18 mouse cellular contexts compared by ENCODE assay signal in the genomic region with DNA sequence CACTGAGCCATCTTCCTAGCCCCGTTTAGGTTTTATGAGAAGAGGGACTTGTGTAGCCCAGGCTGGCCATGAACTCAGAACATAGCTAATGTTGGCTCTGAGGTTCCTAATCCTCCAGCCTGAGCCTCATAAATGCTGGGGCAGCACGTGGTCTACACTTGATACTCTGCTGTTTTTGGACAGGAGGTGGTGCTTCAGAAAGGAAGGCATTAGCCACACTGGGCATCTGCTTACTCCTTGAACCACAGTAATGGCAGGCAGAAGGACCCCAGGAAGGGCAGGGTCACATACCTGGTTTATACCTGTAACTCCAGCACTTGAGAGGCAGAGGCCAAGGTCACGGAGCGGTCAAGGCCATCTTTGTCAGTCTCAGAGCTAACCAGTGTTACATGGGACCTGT. TPM values are rescaled to one million over a fixed set of nuclear protein-coding genes. Genes with fewer than 3 reads are reported as not detected.
DNase-seq lines count a peak whose midpoint lies in the region; TF ChIP-seq lines count a peak whose summit lies in the region.
"Had no signal": no experiment of that assay in that cellular context is flagged by ENCODE, and none has a peak within 500 bp of the region (broad histone marks: within the 10 kb centered on the region; RNA-seq: fewer than 3 reads in every experiment).

No protein-coding gene starts in this region.

- peak overlapping the region; percentile 72 for H3K27ac ChIP-seq in gastrocnemius, adult 2 months
- H3K27ac ChIP-seq in kidney, adult 2 months (ENCODE audit: insufficient read depth, low read depth, low read length): peak overlapping the region; percentile 98
- peak overlapping the region; percentile 5; the same call in 1 of the 2 replicates for H3K27ac ChIP-seq in limb, embryonic 10.5 days
- H3K27ac ChIP-seq: layer of hippocampus, adult 2 months; liver, embryonic 13.5 days; midbrain, embryonic 12.5 days; neural tube, embryonic 12.5 days had no signal

- H3K36me3 ChIP-seq in kidney, adult 2 months (ENCODE audit: control insufficient read depth, insufficient read depth, low read length): no peaks in the 10 kb centered on the region
- no peaks in the 10 kb centered on the region for H3K36me3 ChIP-seq in E14TG2a.4 (ENCODE audit: insufficient read depth, low read length)
- no peaks in the 10 kb centered on the region for H3K36me3 ChIP-seq in limb, embryonic 10.5 days
- H3K36me3 ChIP-seq: liver, embryonic 13.5 days; midbrain, embryonic 12.5 days; neural tube, embryonic 12.5 days had no signal

- no peak for TF ChIP-seq CTCF in gastrocnemius, adult 2 months (IDR thresholded peaks at IDR 0.05)
- no peak for TF ChIP-seq CTCF in kidney, adult 2 months (conservative IDR thresholded peaks at IDR 0.05; ENCODE audit: insufficient read depth, insufficient read length, low read depth, low read length)
- no peak for TF ChIP-seq CTCF in E14TG2a.4 (conservative IDR thresholded peaks at IDR 0.05; ENCODE audit: low read length)

- intact Hi-C loops in gastrocnemius, adult 2 months (cut with DNase I): no loop called here

- peaks cover 12% of the 10 kb centered on the region; the same call in 1 of the 2 replicates for H3K4me1 ChIP-seq in kidney, adult 2 months (ENCODE audit: control insufficient read depth, insufficient read depth, low read length)
- H3K4me1 ChIP-seq in E14TG2a.4 (replicated peaks; ENCODE audit: low read depth, low read length): peaks cover 41% of the 10 kb centered on the region
- H3K4me1 ChIP-seq in limb, embryonic 10.5 days: peaks cover 15% of the 10 kb centered on the region; the same call in 1 of the 2 replicates

- DNase-seq in gastrocnemius, adult 2 months: no peak
- DNase-seq in gastrocnemius, adult 8-10 months (ENCODE audit: low spot score in 2 of 2): no peak
- DNase-seq in kidney, adult 2 months: no peak
- no peak for DNase-seq in kidney, postnatal 36 days
- no peak for DNase-seq in limb, embryonic 10.5 days (ENCODE audit: low spot score)
- DNase-seq in left cerebral cortex, adult 18-20 months (ENCODE audit: low spot score in 2 of 2): no peak
- DNase-seq in layer of hippocampus, postnatal 10 days (ENCODE audit: low spot score in 2 of 2): no peak
- DNase-seq: cerebellum, adult 18-20 months; heart, postnatal 14 days; liver, embryonic 13.5 days; right cerebral cortex, adult 18-20 months had no signal

- no peaks in the 10 kb centered on the region for H3K27me3 ChIP-seq in kidney, adult 2 months (replicated peaks; ENCODE audit: control insufficient read depth, insufficient read depth, low read length)
- no peaks in the 10 kb centered on the region for H3K27me3 ChIP-seq in E14TG2a.4 (ENCODE audit: insufficient read depth, low read length)
- 0 out of 2 replicates have a peak, but pooled peaks cover 11% of the 10 kb centered on the region for H3K27me3 ChIP-seq in limb, embryonic 10.5 days (ENCODE audit: low read depth, poor library complexity, severe bottlenecking)
- H3K27me3 ChIP-seq: CH12.LX; neural tube, embryonic 12.5 days; Patski had no signal

- WGBS in kidney, adult 2 months: 70% methylated on average over 4 of the region's 4 CpGs
- WGBS in limb, embryonic 10.5 days: 79% methylated on average over 4 of the region's 4 CpGs

- H3K9me3 ChIP-seq in E14TG2a.4 (ENCODE audit: low read length): peaks cover 7% of the 10 kb centered on the region; the same call in 1 of the 2 replicates
- H3K9me3 ChIP-seq in limb, embryonic 10.5 days (replicated peaks): no peaks in the 10 kb centered on the region; the same call in 1 of the 2 replicates
- H3K9me3 ChIP-seq: liver, embryonic 13.5 days; midbrain, embryonic 12.5 days; neural tube, embryonic 12.5 days had no signal

- no peak overlapping the region for H3K4me3 ChIP-seq in gastrocnemius, adult 2 months
- H3K4me3 ChIP-seq in kidney, adult 2 months (ENCODE audit: insufficient read depth, low read depth, low read length): no peak overlapping the region
- 0 out of 2 replicates have a peak overlapping the region, but pooled peaks have one; percentile 27 for H3K4me3 ChIP-seq in E14TG2a.4 (replicated peaks; ENCODE audit: low read length)
- no peak overlapping the region for H3K4me3 ChIP-seq in limb, embryonic 10.5 days
- H3K4me3 ChIP-seq: layer of hippocampus, adult 2 months; liver, embryonic 13.5 days; midbrain, embryonic 12.5 days; neural tube, embryonic 12.5 days had no signal

- no peak for TF ChIP-seq POLR2A in kidney, adult 2 months (IDR thresholded peaks at IDR 0.05; ENCODE audit: low read depth, low read length)

RNA-seq across cellular contexts. Expression of a gene that starts 11.1 kb away (rescaled TPM):
- total RNA-seq in gastrocnemius, adult 2 months (2021): 1 to 10 TPM; 7.1 to 7.7 TPM
- 1 to 10 TPM; 5.7 to 7.8 (median 6.8) TPM for total RNA-seq in gastrocnemius, adult 8-10 months (2022)
- 128 and 146 TPM in 2 replicates for polyA plus RNA-seq in kidney, adult 2 months (2012; rRNA removed)
- 133 and 138 TPM in 2 replicates for polyA plus RNA-seq in limb, embryonic 10.5 days (2016; fragmentation: Nextera tagmentation; extraction: Ambion mirVana)
- total RNA-seq in left cerebral cortex, adult 18-20 months (2021): 10 to 100 TPM; 65.4 to 66.8 TPM
- 100 to 1,000 TPM; 234 TPM for total RNA-seq in layer of hippocampus, postnatal 10 days (2021)

RNA-seq across cellular contexts. Expression of a gene that starts 36.3 kb away (rescaled TPM):
- 1 to 10 TPM in 1 of 2 experiments, under 1 TPM in 1; 0.31 to 1.2 TPM for total RNA-seq in gastrocnemius, adult 2 months (2021)
- total RNA-seq in gastrocnemius, adult 8-10 months (2022): under 1 TPM in 3 of 4 experiments, not detected in 1; 0.31 to 0.58 (median 0.35) TPM
- 1.7 and 3.2 TPM in 2 replicates for polyA plus RNA-seq in kidney, adult 2 months (2012; rRNA removed)
- 0.16 TPM in 1 of 2 replicates, not detected in the other for polyA plus RNA-seq in limb, embryonic 10.5 days (2016; fragmentation: Nextera tagmentation; extraction: Ambion mirVana)
- 1 to 10 TPM in 1 of 2 experiments, under 1 TPM in 1; 0.77 to 2.6 TPM for total RNA-seq in left cerebral cortex, adult 18-20 months (2021)
- total RNA-seq in layer of hippocampus, postnatal 10 days (2021): 10 to 100 TPM in 1 of 2 experiments, 1 to 10 TPM in 1; 9.1 to 13.2 TPM

RNA-seq across cellular contexts. Expression of a gene that starts 55.7 kb away (rescaled TPM):
- total RNA-seq in gastrocnemius, adult 2 months (2021): not detected
- not detected for total RNA-seq in gastrocnemius, adult 8-10 months (2022)
- 0.29 and 0.33 TPM in 2 replicates for polyA plus RNA-seq in kidney, adult 2 months (2012; rRNA removed)
- polyA plus RNA-seq in limb, embryonic 10.5 days (2016; fragmentation: Nextera tagmentation; extraction: Ambion mirVana): 54.8 and 56.2 TPM in 2 replicates
- total RNA-seq in left cerebral cortex, adult 18-20 months (2021): not detected
- total RNA-seq in layer of hippocampus, postnatal 10 days (2021): 1 to 10 TPM; 1.4 to 1.7 TPM
- total RNA-seq: adrenal gland, adult 18-20 months had no signal

Comparison
In these comparisons a context has a peak if more than half of its experiments do, and no peak if none do; other contexts are left out.
1. H3K27ac ChIP-seq: peak in every context shown above with its lines; median percentile 98 in kidney, adult 2 months; 72 in gastrocnemius, adult 2 months; 5 in limb, embryonic 10.5 days.
2. RNA of a gene that starts 11.1 kb away (total RNA-seq): 234 TPM in layer of hippocampus, postnatal 10 days and 65.4 to 66.8 TPM in left cerebral cortex, adult 18-20 months; 7.1 to 7.7 TPM in gastrocnemius, adult 2 months and 5.7 to 7.8 TPM in gastrocnemius, adult 8-10 months; every median in the first group is over 4 times any median in the second.